Mouse (Mus musculus) neural tube, embryonic 14.5 days (tissue): ENCODE data around the gene Cc2d2b. TPM values are rescaled to one million over a fixed set of nuclear protein-coding genes. Genes with fewer than 3 reads are reported as not detected.

Experiments used
- ATAC-seq: fragments of 200-750 bp; cut with Nextera tagmentation; 2 replicates; pipeline ENCODE4 v1.8.0; 2017; ENCODE audit warnings: low read depth, mild to moderate bottlenecking, moderate TSS enrichment, moderate library complexity
- H3K27ac ChIP-seq: fragments of 300-500 bp; sonication (generic); 2 replicates; pipeline ENCODE4 v1.5.1; 2014; ENCODE audit warnings: low read depth, mild to moderate bottlenecking, control low read depth, low read length, moderate library complexity, mixed read lengths
- H3K27me3 ChIP-seq: fragments of 300-500 bp; sonication (generic); 2 replicates; pipeline ENCODE4 v1.6.1; 2014; ENCODE audit warnings: low read length; ENCODE audit not compliant: control insufficient read depth, insufficient read depth
- H3K36me3 ChIP-seq: fragments of 300-500 bp; sonication (generic); 2 replicates; pipeline ENCODE4 v1.6.1; 2014; ENCODE audit warnings: low read length, mixed read lengths; ENCODE audit not compliant: control insufficient read depth, insufficient read depth
- H3K4me1 ChIP-seq: fragments of 300-500 bp; sonication (generic); 2 replicates; pipeline ENCODE4 v1.6.1; 2014; ENCODE audit warnings: low read length; ENCODE audit not compliant: control insufficient read depth, insufficient read depth
- H3K4me2 ChIP-seq: fragments of 300-500 bp; sonication (generic); 2 replicates; pipeline ENCODE4 v1.6.1; 2014; ENCODE audit warnings: mild to moderate bottlenecking, low read depth, low read length, control low read depth
- H3K4me3 ChIP-seq: fragments of 300-500 bp; sonication (generic); 2 replicates; pipeline ENCODE4 v1.5.1; 2014; ENCODE audit warnings: low read depth, low read length, control low read depth, mixed read lengths
- H3K9ac ChIP-seq: fragments of 300-500 bp; sonication (generic); replicated peaks from 2 replicates; pipeline ENCODE4 v1.6.1; 2014; ENCODE audit warnings: low read depth, mild to moderate bottlenecking, control low read depth, low read length, mixed read lengths
- H3K9me3 ChIP-seq: fragments of 300-500 bp; sonication (generic); 2 replicates; pipeline ENCODE4 v1.6.1; 2016; ENCODE audit warnings: low read length; ENCODE audit not compliant: control insufficient read depth
- whole genome bisulfite sequencing: fragments of 180-500 bp; shearing (Covaris S2); extraction: QIAGEN DNeasy Blood & Tissue Kit; methylation state at CpG from one replicate; pipeline ENCODE4 v1.1.7; 2014; 5-methylcytosine and 5-hydroxymethylcytosine counted together
- polyA plus RNA-seq: library from polyadenylated mRNA; unstranded; fragments of >200 nt; fragmentation: Nextera tagmentation; extraction: Ambion mirVana; gene quantifications from 2 replicates; pipeline ENCODE4 v1.2.1, GENCODE M21; 2014

Gene Cc2d2b
- polyA plus RNA-seq, 1 experiment from 2014 or later = 0.05 TPM

- no peak overlapping the region for H3K4me3 ChIP-seq
- H3K27me3 ChIP-seq = no peaks in the 10 kb centered on the region
- WGBS = 57% methylated on average over 11 of the region's 11 CpGs
- H3K9ac ChIP-seq = no peak overlapping the region
- ATAC-seq = peak; percentile 85
- no peaks in the 10 kb centered on the region for H3K36me3 ChIP-seq
- no peak overlapping the region for H3K4me2 ChIP-seq
- H3K27ac ChIP-seq = no peak overlapping the region
- H3K9me3 ChIP-seq = no peaks in the 10 kb centered on the region
- peaks cover 4% of the 10 kb centered on the region; the same call in 1 of the 2 replicates for H3K4me1 ChIP-seq
These were observed 26.2 kb upstream of the Cc2d2b start for GRCm38 (mm10) chr19:40722137-40723038.

DNA sequence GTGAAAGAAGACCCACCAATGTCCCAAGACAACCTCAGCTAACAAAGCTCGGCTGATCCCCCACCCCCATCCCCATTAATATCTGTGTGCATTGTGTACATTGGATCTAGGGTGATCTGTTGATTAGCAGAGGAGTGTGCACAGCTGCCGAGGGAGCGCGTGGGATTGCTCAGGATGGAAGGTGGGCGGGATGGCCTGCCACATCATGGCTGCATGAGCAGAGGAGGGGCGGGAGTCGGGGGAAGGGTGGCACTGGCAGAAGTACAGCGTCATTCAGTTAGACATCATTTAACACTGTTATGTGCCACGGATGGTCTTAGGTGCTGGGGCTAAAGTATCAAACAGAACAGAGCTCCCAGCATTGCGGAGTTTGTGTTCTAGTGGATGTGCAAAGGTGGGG lies 25.0 kb upstream of the Cc2d2b start:
- Histone ChIP-seq H3K36me3 (no peaks in the 10 kb centered on the region), H3K27ac (no peak overlapping the region), H3K4me1 (peaks cover 4% of the 10 kb centered on the region; the same call in 1 of the 2 replicates), H3K27me3 (no peaks in the 10 kb centered on the region), H3K9ac (no peak overlapping the region), H3K4me3 (no peak overlapping the region), H3K9me3 (no peaks in the 10 kb centered on the region), H3K4me2 (no peak overlapping the region)
- WGBS = 66% methylated on average over 10 of the region's 10 CpGs
- ATAC-seq = no peak

DNA sequence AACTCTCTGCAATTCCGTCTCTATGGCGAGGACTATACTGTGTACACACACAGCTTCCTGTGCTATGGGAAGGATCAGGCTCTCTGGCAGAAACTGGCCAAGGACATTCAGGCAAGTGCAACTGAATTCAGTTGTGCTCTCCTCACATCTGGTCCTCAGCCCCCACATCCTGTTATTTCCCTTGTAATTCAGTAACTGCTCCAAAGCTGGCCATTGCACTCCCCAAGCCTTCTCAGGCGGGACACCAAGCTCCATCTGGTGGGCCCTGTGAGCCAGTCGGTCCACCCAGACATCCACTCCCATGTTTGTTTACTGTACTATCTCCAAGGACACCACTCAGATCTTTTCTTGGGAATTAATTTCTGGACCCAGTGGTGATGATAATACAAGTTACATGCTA lies 22.4 kb upstream of the Cc2d2b start:
- Histone ChIP-seq H3K27ac (no peak overlapping the region), H3K27me3 (no peaks in the 10 kb centered on the region), H3K4me2 (no peak overlapping the region), H3K9ac (no peak overlapping the region), H3K36me3 (no peaks in the 10 kb centered on the region), H3K4me3 (no peak overlapping the region), H3K9me3 (no peaks in the 10 kb centered on the region), H3K4me1 (peaks cover 4% of the 10 kb centered on the region; the same call in 1 of the 2 replicates)
- 74% methylated on average over 4 of the region's 4 CpGs for WGBS
- no peak for ATAC-seq

GRCm38 (mm10) chr19:40726614-40727013 lies 21.9 kb upstream of the Cc2d2b start:
- 60% methylated on average over 2 of the region's 2 CpGs for WGBS
- ATAC-seq = no peak

DNA sequence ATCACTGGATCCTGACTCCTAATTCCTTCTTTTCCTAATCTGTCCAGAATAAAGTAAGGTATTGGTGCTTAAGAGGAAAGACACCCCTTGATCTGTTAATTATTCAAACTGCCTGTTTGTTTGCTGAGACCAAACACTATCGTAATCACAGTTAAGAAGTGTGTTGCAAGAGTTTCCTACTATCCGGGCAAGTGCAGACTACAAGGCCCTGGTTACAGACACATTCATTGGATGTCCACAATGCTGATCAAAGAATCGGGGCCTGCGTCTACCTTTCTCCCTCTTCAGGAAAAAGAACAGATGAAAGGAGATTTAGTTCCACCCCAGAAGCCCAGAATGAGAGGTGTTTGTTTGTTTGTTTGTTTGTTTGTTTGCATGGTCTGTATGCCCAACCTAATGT lies 20.3 kb upstream of the Cc2d2b start:
- H3K4me1 ChIP-seq = no peaks in the 10 kb centered on the region
- no peak overlapping the region for H3K27ac ChIP-seq
- no peak for ATAC-seq
- H3K9me3 ChIP-seq = no peaks in the 10 kb centered on the region
- H3K36me3 ChIP-seq = no peaks in the 10 kb centered on the region
- H3K4me3 ChIP-seq = no peak overlapping the region
- H3K9ac ChIP-seq = no peak overlapping the region
- WGBS = 87% methylated on average over 4 of the region's 4 CpGs
- no peak overlapping the region for H3K4me2 ChIP-seq
- no peaks in the 10 kb centered on the region for H3K27me3 ChIP-seq

More at GRCm38 (mm10) chr19:40726614-40727013, 21.9 kb upstream of the Cc2d2b start:
- peaks cover 4% of the 10 kb centered on the region; the same call in 1 of the 2 replicates for H3K4me1 ChIP-seq
- H3K27me3 ChIP-seq = no peaks in the 10 kb centered on the region
- no peaks in the 10 kb centered on the region for H3K9me3 ChIP-seq
- no peak overlapping the region for H3K9ac ChIP-seq
- H3K4me3 ChIP-seq = no peak overlapping the region
- no peak overlapping the region for H3K27ac ChIP-seq
- no peaks in the 10 kb centered on the region for H3K36me3 ChIP-seq
- no peak overlapping the region for H3K4me2 ChIP-seq

DNA sequence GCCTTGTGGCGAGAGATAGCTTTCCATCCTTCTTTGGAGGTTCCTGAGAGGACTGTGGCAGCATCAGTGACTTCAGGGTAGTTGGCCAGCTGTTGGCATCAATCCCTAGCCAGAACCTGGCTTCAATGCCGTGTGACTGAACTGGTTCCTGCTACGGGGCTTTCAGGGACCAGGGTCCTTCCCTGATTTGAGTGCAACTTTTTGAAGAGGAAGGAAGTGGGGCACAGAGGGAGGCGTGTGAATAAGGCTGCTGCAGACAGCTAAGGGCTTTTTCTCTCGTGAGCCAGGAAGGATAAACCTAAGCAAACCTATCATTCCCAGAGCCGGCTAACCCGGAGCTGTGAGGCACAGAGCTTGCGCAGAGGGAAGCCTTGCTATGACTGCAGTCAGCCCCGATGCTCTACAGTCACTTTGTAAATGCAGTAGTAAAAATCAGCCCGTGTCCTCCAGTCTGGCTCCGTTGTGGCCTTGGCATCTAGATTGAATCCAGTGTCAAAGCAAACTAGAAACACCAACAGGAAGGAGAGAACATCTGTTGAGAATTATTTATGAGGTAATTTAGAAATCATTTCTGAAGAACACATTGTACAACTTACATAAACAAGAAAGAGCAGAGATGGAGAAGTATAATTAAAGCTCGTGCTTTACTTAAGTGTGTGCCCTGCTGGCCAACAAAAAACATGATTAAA lies 19.7 kb upstream of the Cc2d2b start:
- WGBS = 71% methylated on average over 12 of the region's 12 CpGs
- no peak for ATAC-seq

GRCm38 (mm10) chr19:40733409-40733808 lies 15.1 kb upstream of the Cc2d2b start:
- H3K9ac ChIP-seq = no peak overlapping the region
- no peak for ATAC-seq
- no peaks in the 10 kb centered on the region for H3K9me3 ChIP-seq
- H3K27me3 ChIP-seq = no peaks in the 10 kb centered on the region
- 88% methylated on average over 10 of the region's 10 CpGs for WGBS
- H3K4me3 ChIP-seq = no peak overlapping the region
- no peak overlapping the region for H3K4me2 ChIP-seq
- H3K27ac ChIP-seq = no peak overlapping the region
- peaks cover 12% of the 10 kb centered on the region; the same call in 1 of the 2 replicates for H3K4me1 ChIP-seq
- no peaks in the 10 kb centered on the region for H3K36me3 ChIP-seq

More for the DNA sequence above, 19.7 kb upstream of the Cc2d2b start:
- H3K9me3 ChIP-seq = no peaks in the 10 kb centered on the region
- no peaks in the 10 kb centered on the region for H3K4me1 ChIP-seq
- H3K9ac ChIP-seq = no peak overlapping the region
- no peak overlapping the region for H3K4me3 ChIP-seq
- H3K36me3 ChIP-seq = no peaks in the 10 kb centered on the region
- H3K27ac ChIP-seq = no peak overlapping the region
- no peaks in the 10 kb centered on the region for H3K27me3 ChIP-seq
- H3K4me2 ChIP-seq = no peak overlapping the region

DNA sequence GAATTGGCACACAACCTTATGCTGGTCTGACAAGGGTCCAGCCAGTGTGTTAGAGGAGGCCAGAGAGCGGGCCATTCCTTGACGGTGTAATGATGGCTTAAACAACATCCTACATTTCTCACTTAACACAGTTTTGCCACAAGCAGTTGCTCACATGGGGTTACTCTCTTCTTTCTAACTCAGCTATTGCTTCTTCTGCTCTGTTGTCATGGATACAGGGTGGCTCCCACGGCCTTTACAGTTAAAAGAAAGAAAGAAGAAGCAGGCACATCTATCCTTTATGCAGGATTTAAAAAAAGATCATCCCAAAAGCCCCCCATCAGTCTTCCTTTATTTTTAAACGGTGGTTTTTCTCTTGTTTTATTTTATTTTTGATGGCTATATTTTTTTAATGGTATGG lies 14.7 kb upstream of the Cc2d2b start:
- Histone ChIP-seq H3K4me2 (no peak overlapping the region), H3K4me1 (peaks cover 12% of the 10 kb centered on the region; the same call in 1 of the 2 replicates), H3K27ac (no peak overlapping the region), H3K36me3 (no peaks in the 10 kb centered on the region), H3K4me3 (no peak overlapping the region), H3K9ac (no peak overlapping the region), H3K9me3 (no peaks in the 10 kb centered on the region), H3K27me3 (no peaks in the 10 kb centered on the region)
- WGBS = 46% methylated on average over 4 of the region's 4 CpGs
- no peak for ATAC-seq
